Mouse (Mus musculus): ENCODE data around the gene Cotl1. TPM values are rescaled to one million over a fixed set of nuclear protein-coding genes. Genes with fewer than 3 reads are reported as not detected.

Gene Cotl1
- total RNA-seq, 2 experiments from 2014 or later, result 6.5 to 11.3 TPM

GRCm38 (mm10) chr8:119838100-119838982 lies 2.0 kb downstream of the Cotl1 start:
- no peak for DNase-seq

- no peak for DNase-seq
These were observed 2.7 kb downstream of the Cotl1 start for GRCm38 (mm10) chr8:119837553-119838071.

- DNase-seq, result no peak
These were observed 3.5 kb downstream of the Cotl1 start for GRCm38 (mm10) chr8:119836831-119837230.

- DNase-seq, result no peak
These were observed 5.1 kb downstream of the Cotl1 start for GRCm38 (mm10) chr8:119835270-119835669.

- no peak for DNase-seq
These were observed 5.7 kb downstream of the Cotl1 start for GRCm38 (mm10) chr8:119834676-119835075.

GRCm38 (mm10) chr8:119832931-119833330 lies 7.4 kb downstream of the Cotl1 start:
- no peak for DNase-seq

- DNase-seq, result no peak
These were observed 8.2 kb downstream of the Cotl1 start for GRCm38 (mm10) chr8:119832101-119832617.

GRCm38 (mm10) chr8:119831336-119831995 lies 8.9 kb downstream of the Cotl1 start:
- DNase-seq, result no peak

GRCm38 (mm10) chr8:119830589-119830988 lies 9.8 kb downstream of the Cotl1 start:
- DNase-seq, result no peak

- DNase-seq, result no peak
These were observed 10.3 kb downstream of the Cotl1 start for GRCm38 (mm10) chr8:119829870-119830580.

GRCm38 (mm10) chr8:119829420-119829819 lies 10.9 kb downstream of the Cotl1 start:
- DNase-seq, result no peak

GRCm38 (mm10) chr8:119829015-119829414 lies 11.3 kb downstream of the Cotl1 start:
- no peak for DNase-seq

- DNase-seq, result no peak
These were observed 12.6 kb downstream of the Cotl1 start for GRCm38 (mm10) chr8:119827721-119828153.

GRCm38 (mm10) chr8:119826982-119827381 lies 13.4 kb downstream of the Cotl1 start:
- DNase-seq, result no peak

GRCm38 (mm10) chr8:119825950-119826730 lies 14.2 kb downstream of the Cotl1 start:
- no peak for DNase-seq

GRCm38 (mm10) chr8:119824809-119825273 lies 15.5 kb downstream of the Cotl1 start:
- no peak for DNase-seq

- DNase-seq, result peak; percentile 55
These were observed 16.2 kb downstream of the Cotl1 start for GRCm38 (mm10) chr8:119824100-119824499.

GRCm38 (mm10) chr8:119823278-119823677 lies 17.1 kb downstream of the Cotl1 start:
- no peak for DNase-seq

- DNase-seq, result no peak
These were observed 18.7 kb downstream of the Cotl1 start for GRCm38 (mm10) chr8:119821691-119822090.

GRCm38 (mm10) chr8:119819976-119820375 lies 20.4 kb downstream of the Cotl1 start:
- DNase-seq, result no peak

GRCm38 (mm10) chr8:119819316-119819715 lies 21.0 kb downstream of the Cotl1 start:
- DNase-seq, result no peak

All from gastrocnemius, postnatal 25 days (tissue).